23 mouse cellular contexts compared by ENCODE assay signal in the genomic region with DNA sequence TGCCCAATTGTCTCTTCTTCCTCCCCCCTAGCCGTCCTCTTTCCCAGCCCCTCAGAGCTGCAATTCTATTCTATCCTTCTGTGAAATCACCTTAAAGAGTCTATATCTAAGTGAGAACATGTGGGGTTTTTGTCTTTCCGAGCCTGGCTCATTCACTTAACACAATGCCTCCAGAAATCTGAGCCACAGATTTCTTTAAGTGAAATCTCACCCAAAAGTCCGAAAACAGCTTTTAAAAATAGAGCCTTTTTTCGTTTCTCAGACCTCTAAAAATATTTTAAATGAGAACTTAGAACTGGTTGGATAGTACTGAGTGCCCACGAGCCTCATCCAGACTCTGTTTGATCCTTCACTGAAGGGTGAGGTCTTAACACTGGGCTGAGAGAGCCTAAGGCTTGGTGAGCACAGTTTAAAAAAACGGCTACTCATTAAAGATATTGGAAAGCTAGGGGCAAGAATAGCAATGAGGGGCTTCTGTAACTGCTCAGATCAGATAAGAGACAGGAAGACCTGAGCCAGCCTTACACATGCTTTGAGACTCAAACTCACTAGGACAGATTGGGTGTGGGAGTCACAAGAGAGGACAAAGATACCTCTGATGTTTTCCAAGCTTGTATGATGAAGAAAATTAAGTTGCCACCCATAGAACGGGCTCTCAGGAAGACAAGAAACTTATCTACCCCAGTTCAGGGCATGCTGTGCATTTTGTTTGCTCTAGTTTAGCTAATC.
A peak's percentile ranks its signal among the peaks of the same experiment; 100 is the strongest.
DNase-seq lines count a peak whose midpoint lies in the region; ATAC-seq and TF ChIP-seq lines count a peak whose summit lies in the region.
"Had no signal": no experiment of that assay in that cellular context is flagged by ENCODE, and none has a peak within 500 bp of the region (broad histone marks: within the 10 kb centered on the region; RNA-seq: fewer than 3 reads in every experiment).

No protein-coding gene starts in this region.

- TF ChIP-seq CTCF in intestine, postnatal 0 days (IDR thresholded peaks at IDR 0.05; ENCODE audit: low read depth): no peak

- peak; percentile 58 for ATAC-seq in frontal cortex, adult (ENCODE audit: low TSS enrichment)
- ATAC-seq in midbrain, embryonic 14.5 days (ENCODE audit: low FRiP score, low TSS enrichment): no peak
- no peak for ATAC-seq in intestine, postnatal 0 days
- no peak for ATAC-seq in megakaryocyte-erythroid progenitor cell, adult 5-6 weeks (replicated peaks; ENCODE audit: low FRiP score, low TSS enrichment, poor library complexity, severe bottlenecking)
- ATAC-seq: forebrain, embryonic 15.5 days; hindbrain, postnatal 0 days; intestine, embryonic 16.5 days had no signal

- H3K4me1 ChIP-seq in midbrain, embryonic 14.5 days (ENCODE audit: control insufficient read depth, insufficient read depth, low read length): peaks cover 29% of the 10 kb centered on the region
- H3K4me1 ChIP-seq in intestine, postnatal 0 days (replicated peaks; ENCODE audit: control insufficient read depth, insufficient read depth, low read length): no peaks in the 10 kb centered on the region
- H3K4me1 ChIP-seq: embryonic facial prominence, embryonic 15.5 days; liver, embryonic 13.5 days had no signal

- no peaks in the 10 kb centered on the region for H3K36me3 ChIP-seq in midbrain, embryonic 14.5 days (ENCODE audit: control insufficient read depth, insufficient read depth, low read length)
- H3K36me3 ChIP-seq in intestine, postnatal 0 days (ENCODE audit: control insufficient read depth, insufficient read depth): no peaks in the 10 kb centered on the region
- H3K36me3 ChIP-seq: embryonic facial prominence, embryonic 15.5 days; forebrain, embryonic 15.5 days; liver, embryonic 13.5 days; neural tube, embryonic 12.5 days had no signal

- H3K9ac ChIP-seq in midbrain, embryonic 14.5 days (replicated peaks; ENCODE audit: low read length): no peak overlapping the region
- H3K9ac ChIP-seq in intestine, postnatal 0 days (ENCODE audit: low read depth, low read length): no peak overlapping the region
- H3K9ac ChIP-seq: embryonic facial prominence, embryonic 15.5 days; forebrain, embryonic 15.5 days; liver, embryonic 13.5 days; lung, embryonic 14.5 days; neural tube, embryonic 12.5 days had no signal

- no peak overlapping the region for H3K4me2 ChIP-seq in midbrain, embryonic 14.5 days (ENCODE audit: low read length)
- H3K4me2 ChIP-seq in intestine, postnatal 0 days (replicated peaks; ENCODE audit: low read depth): no peak overlapping the region
- H3K4me2 ChIP-seq: embryonic facial prominence, embryonic 15.5 days; forebrain, embryonic 15.5 days; liver, embryonic 13.5 days; lung, embryonic 14.5 days; neural tube, embryonic 12.5 days had no signal

- no peaks in the 10 kb centered on the region for H3K9me3 ChIP-seq in midbrain, embryonic 14.5 days (ENCODE audit: control insufficient read depth, low read length)
- H3K9me3 ChIP-seq in intestine, postnatal 0 days (ENCODE audit: control insufficient read depth): no peaks in the 10 kb centered on the region
- H3K9me3 ChIP-seq: embryonic facial prominence, embryonic 15.5 days; forebrain, embryonic 15.5 days; liver, embryonic 13.5 days; megakaryocyte, embryonic 14.5 days; neural tube, embryonic 12.5 days had no signal

- 32% methylated on average over 7 of the region's 7 CpGs for WGBS in midbrain, embryonic 14.5 days
- WGBS in intestine, postnatal 0 days: 59% methylated on average over 7 of the region's 7 CpGs

- H3K27ac ChIP-seq in midbrain, embryonic 14.5 days (replicated peaks; ENCODE audit: low read depth, low read length): peak overlapping the region; percentile 93; the same call in 1 of the 2 replicates
- H3K27ac ChIP-seq in intestine, postnatal 0 days (ENCODE audit: low read depth, low read length): no peak overlapping the region
- H3K27ac ChIP-seq: embryonic facial prominence, embryonic 15.5 days; gastrocnemius, adult 2 months; hindbrain, postnatal 0 days; liver, embryonic 13.5 days; neural tube, embryonic 12.5 days; stomach, postnatal 0 days had no signal

- no peak for DNase-seq in frontal cortex, postnatal 10 days (ENCODE audit: low spot score in 2 of 2)
- peak; percentile 63 for DNase-seq in right cerebral cortex, adult 18-20 months
- DNase-seq in right cerebral cortex, postnatal 14 days: no peak
- peak; percentile 29 for DNase-seq in midbrain, embryonic 14.5 days
- DNase-seq in adrenal gland, postnatal 4 days (ENCODE audit: low spot score in 2 of 2): no peak
- DNase-seq: adrenal gland, postnatal 10 days; cerebellum, adult 9-10 months; gastrocnemius, adult 2 months; kidney, postnatal 25 days; liver, embryonic 13.5 days; lung, embryonic 14.5 days; lung, postnatal 36 days; retina, postnatal 1 day had no signal

- no peak overlapping the region for H3K4me3 ChIP-seq in midbrain, embryonic 14.5 days (replicated peaks; ENCODE audit: low read depth, low read length)
- H3K4me3 ChIP-seq in intestine, postnatal 0 days (ENCODE audit: low read depth, low read length): no peak overlapping the region
- H3K4me3 ChIP-seq: embryonic facial prominence, embryonic 15.5 days; forebrain, embryonic 15.5 days; gastrocnemius, adult 2 months; liver, embryonic 13.5 days; megakaryocyte, embryonic 14.5 days; neural tube, embryonic 12.5 days had no signal

- no peaks in the 10 kb centered on the region for H3K27me3 ChIP-seq in midbrain, embryonic 14.5 days (ENCODE audit: control insufficient read depth, insufficient read depth, low read length)
- H3K27me3 ChIP-seq in intestine, postnatal 0 days (replicated peaks; ENCODE audit: control insufficient read depth, insufficient read depth, low read length): no peaks in the 10 kb centered on the region
- H3K27me3 ChIP-seq: embryonic facial prominence, embryonic 15.5 days; forebrain, embryonic 15.5 days; liver, embryonic 13.5 days; neural tube, embryonic 12.5 days had no signal

Comparison
In these comparisons a context has a peak if more than half of its experiments do, and no peak if none do; other contexts are left out.
1. DNase-seq: peak in right cerebral cortex, adult 18-20 months (single experiment) and midbrain, embryonic 14.5 days (single experiment); none in frontal cortex, postnatal 10 days (0 of 2), right cerebral cortex, postnatal 14 days (single experiment) and adrenal gland, postnatal 4 days (0 of 2).